14 mouse cellular contexts compared by ENCODE assay signal in genomic region chr7:87950205-87950604, GRCm38 (mm10).
DNase-seq lines count a peak whose midpoint lies in the region.
"Had no signal": no experiment of that assay in that cellular context is flagged by ENCODE, and none has a peak within 500 bp of the region (broad histone marks: within the 10 kb centered on the region; RNA-seq: fewer than 3 reads in every experiment).

No protein-coding gene starts in this region.

- peak; percentile 17 to 28 for DNase-seq in cerebellum, postnatal 10 days
- DNase-seq in cerebellum, adult 9-11 months, result no peak
- DNase-seq in layer of hippocampus, adult 11-12 months (ENCODE audit: low spot score), result peak; percentile 34
- DNase-seq in layer of hippocampus, adult 9-10 months (ENCODE audit: low spot score), result no peak
- peak; percentile 45 to 79 for DNase-seq in left cerebral cortex, postnatal 25 days (ENCODE audit: low spot score in 2 of 2)
- peak; percentile 34 for DNase-seq in right cerebral cortex, postnatal 25 days
- DNase-seq in urinary bladder, postnatal 14 days (ENCODE audit: low spot score), result no peak
- no peak for DNase-seq in ovary, postnatal 36 days (ENCODE audit: low spot score)
- DNase-seq: adrenal gland, postnatal 14 days; cerebellum, adult 18-20 months; lung, adult 18-20 months; lung, postnatal 36 days; spleen, adult 18-20 months; thymus, postnatal 4 days had no signal

- intact Hi-C loops in left cerebral cortex, postnatal 25 days (cut with DNase I), result no loop called here

Comparison
In these comparisons a context has a peak if more than half of its experiments do, and no peak if none do; other contexts are left out.
1. DNase-seq: peak in cerebellum, postnatal 10 days (2 of 2), layer of hippocampus, adult 11-12 months (single experiment), left cerebral cortex, postnatal 25 days (2 of 2) and right cerebral cortex, postnatal 25 days (single experiment); none in cerebellum, adult 9-11 months (single experiment), layer of hippocampus, adult 9-10 months (single experiment), urinary bladder, postnatal 14 days (single experiment) and ovary, postnatal 36 days (single experiment).